Mouse (Mus musculus): ENCODE measurements at regions not wholly inside any gene's neighbourhood (a gene's known extent, or its start where the extent isn't known, plus 50 kb on each side); places are given as distances from the start of the nearest gene placed in this dataset.

DNA sequence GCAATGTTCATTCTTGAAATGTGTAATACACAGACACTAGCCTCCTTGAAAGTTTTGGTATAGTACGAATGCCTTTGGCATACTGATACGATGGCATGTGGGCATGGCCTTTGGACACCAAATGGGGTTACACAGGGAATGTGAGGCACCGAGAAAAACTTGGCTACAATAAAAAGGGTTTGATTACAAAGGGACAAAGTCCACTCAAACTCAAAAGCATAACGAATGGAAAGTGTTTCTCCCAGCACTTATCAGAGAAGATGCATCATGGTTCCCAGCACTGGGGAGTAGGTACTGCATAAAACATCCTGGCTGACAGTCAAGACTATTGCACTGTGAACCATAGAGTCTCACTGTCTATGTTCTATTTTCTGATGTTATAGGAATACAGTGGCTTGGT is 597.0 kb downstream of the Tns3 start:
- Histone ChIP-seq H3K9ac (no peak overlapping the region), H3K9me3 (ENCODE audit: control insufficient read depth, low read length) (no peaks in the 10 kb centered on the region), H3K27ac (no peak overlapping the region), H3K27me3 (ENCODE audit: control insufficient read depth, insufficient read depth, low read length) (no peaks in the 10 kb centered on the region), H3K4me2 (replicated peaks) (no peak overlapping the region), H3K36me3 (replicated peaks; ENCODE audit: control insufficient read depth, insufficient read depth) (no peaks in the 10 kb centered on the region), H3K4me1 (replicated peaks; ENCODE audit: control insufficient read depth, insufficient read depth, low read length) (no peaks in the 10 kb centered on the region), H3K4me3 (replicated peaks; ENCODE audit: low read length) (no peak overlapping the region)
- WGBS = 91% methylated on average over 4 of the region's 4 CpGs
- ATAC-seq (ENCODE audit: low FRiP score) (no peak), DNase-seq (ENCODE audit: low spot score) (no peak)

DNA sequence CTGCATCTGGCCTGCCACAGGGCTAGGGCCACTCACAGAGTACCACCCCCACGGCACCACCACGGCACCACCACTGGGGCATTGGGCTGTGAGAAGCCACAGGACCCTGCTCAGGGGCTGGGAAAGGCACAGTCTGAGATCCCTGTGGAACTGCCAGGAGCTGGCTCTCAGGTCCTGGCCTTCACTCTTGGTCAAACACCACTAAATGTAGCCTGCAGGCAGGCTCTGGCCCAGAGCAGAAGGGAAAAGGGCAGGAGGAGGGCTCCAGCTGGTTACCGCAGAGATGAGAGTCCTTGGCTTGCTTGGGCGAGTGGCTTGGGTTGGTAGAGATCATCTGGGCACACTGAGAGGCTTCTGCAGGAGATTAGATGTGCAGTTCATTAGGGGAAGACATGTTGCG is 598.5 kb downstream of the Tns3 start:
- ATAC-seq (ENCODE audit: low FRiP score) (no peak), DNase-seq (ENCODE audit: low spot score) (no peak)
- Histone ChIP-seq H3K9ac (no peak overlapping the region), H3K4me1 (replicated peaks; ENCODE audit: control insufficient read depth, insufficient read depth, low read length) (no peaks in the 10 kb centered on the region), H3K4me2 (replicated peaks) (no peak overlapping the region), H3K36me3 (replicated peaks; ENCODE audit: control insufficient read depth, insufficient read depth) (no peaks in the 10 kb centered on the region), H3K9me3 (ENCODE audit: control insufficient read depth, low read length) (no peaks in the 10 kb centered on the region), H3K27ac (no peak overlapping the region), H3K27me3 (ENCODE audit: control insufficient read depth, insufficient read depth, low read length) (no peaks in the 10 kb centered on the region), H3K4me3 (replicated peaks; ENCODE audit: low read length) (no peak overlapping the region)
- WGBS = 91% methylated on average over 5 of the region's 5 CpGs

DNA sequence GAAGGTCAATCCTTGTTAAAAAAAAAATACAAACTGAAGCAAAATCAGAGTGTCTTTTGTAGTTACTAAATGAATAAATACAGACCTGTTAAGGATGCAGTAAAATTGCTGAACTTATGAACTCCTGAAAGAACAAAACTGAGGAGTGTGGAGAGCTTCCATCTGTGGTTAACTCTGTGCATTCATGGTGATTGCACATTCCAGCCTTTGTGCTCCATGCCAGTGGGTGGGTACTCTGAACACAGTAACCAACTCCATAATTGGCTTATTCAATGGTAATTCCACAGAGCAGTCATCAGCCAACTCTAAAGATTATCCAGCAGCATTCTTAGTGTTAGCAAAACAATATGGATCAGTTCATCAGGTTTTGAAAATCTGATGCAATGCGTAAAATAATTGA is 599.2 kb downstream of the Tns3 start:
- Histone ChIP-seq H3K9ac (no peak overlapping the region), H3K36me3 (replicated peaks; ENCODE audit: control insufficient read depth, insufficient read depth) (no peaks in the 10 kb centered on the region), H3K4me3 (replicated peaks; ENCODE audit: low read length) (no peak overlapping the region), H3K4me2 (replicated peaks) (no peak overlapping the region), H3K4me1 (replicated peaks; ENCODE audit: control insufficient read depth, insufficient read depth, low read length) (no peaks in the 10 kb centered on the region), H3K9me3 (ENCODE audit: control insufficient read depth, low read length) (no peaks in the 10 kb centered on the region), H3K27ac (no peak overlapping the region), H3K27me3 (ENCODE audit: control insufficient read depth, insufficient read depth, low read length) (no peaks in the 10 kb centered on the region)
- no peak for DNase-seq (ENCODE audit: low spot score)
- 96% methylated on average over 1 of the region's 1 CpGs for WGBS
- no peak for ATAC-seq (ENCODE audit: low FRiP score)

DNA sequence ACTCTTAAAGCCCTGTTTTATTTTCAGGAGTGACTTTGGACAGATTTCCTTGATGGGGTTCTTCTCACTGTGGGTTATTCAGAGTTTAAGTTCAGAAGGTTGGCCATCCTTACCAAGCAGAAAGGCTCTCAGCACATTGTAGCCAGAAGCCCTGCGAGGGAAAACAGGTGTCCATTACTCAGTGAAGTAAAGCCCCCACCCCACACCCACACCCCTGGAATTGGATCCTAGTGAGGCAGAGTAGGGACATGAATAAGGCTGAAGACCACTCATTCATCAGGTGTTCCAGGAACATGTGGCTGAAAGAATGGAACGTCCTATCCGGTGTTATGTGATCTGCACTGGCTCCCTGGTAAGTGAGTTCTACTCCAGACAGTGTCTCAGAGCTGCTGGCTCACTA is 602.3 kb downstream of the Tns3 start:
- 91% methylated on average over 3 of the region's 3 CpGs for WGBS
- ATAC-seq (ENCODE audit: low FRiP score) (no peak), DNase-seq (ENCODE audit: low spot score) (no peak)
- H3K36me3 ChIP-seq (replicated peaks; ENCODE audit: control insufficient read depth, insufficient read depth) = no peaks in the 10 kb centered on the region
- H3K4me1 ChIP-seq (replicated peaks; ENCODE audit: control insufficient read depth, insufficient read depth, low read length) = no peaks in the 10 kb centered on the region
- no peak overlapping the region for H3K4me2 ChIP-seq (replicated peaks)
- no peaks in the 10 kb centered on the region for H3K9me3 ChIP-seq (ENCODE audit: control insufficient read depth, low read length)
- H3K9ac ChIP-seq = no peak overlapping the region
- H3K4me3 ChIP-seq (replicated peaks; ENCODE audit: low read length) = no peak overlapping the region
- H3K27ac ChIP-seq = no peak overlapping the region
- no peaks in the 10 kb centered on the region for H3K27me3 ChIP-seq (ENCODE audit: control insufficient read depth, insufficient read depth, low read length)

DNA sequence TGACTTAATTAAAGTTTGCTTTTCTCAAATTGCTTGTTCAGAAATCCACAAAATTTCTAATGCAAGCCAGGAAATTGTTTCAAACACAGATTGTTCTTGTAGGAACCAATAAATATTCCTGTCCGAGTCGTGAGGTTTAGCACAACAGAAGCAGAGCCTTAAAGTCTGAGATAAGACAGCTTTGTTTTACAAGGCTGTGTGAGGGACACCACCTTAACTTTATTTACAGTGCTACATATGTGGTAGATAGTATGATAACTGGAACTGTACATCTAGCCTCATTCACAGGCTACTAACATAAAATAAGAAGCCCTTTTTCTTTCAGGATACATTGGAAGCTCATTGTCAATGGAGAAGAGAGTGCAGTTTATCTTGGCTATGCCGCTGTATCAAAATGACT is 602.8 kb downstream of the Tns3 start:
- DNase-seq (ENCODE audit: low spot score) = no peak
- H3K4me2 ChIP-seq (replicated peaks) = no peak overlapping the region
- H3K9me3 ChIP-seq (ENCODE audit: control insufficient read depth, low read length) = no peaks in the 10 kb centered on the region
- H3K27me3 ChIP-seq (ENCODE audit: control insufficient read depth, insufficient read depth, low read length) = no peaks in the 10 kb centered on the region
- H3K36me3 ChIP-seq (replicated peaks; ENCODE audit: control insufficient read depth, insufficient read depth) = no peaks in the 10 kb centered on the region
- no peak overlapping the region for H3K27ac ChIP-seq
- H3K4me3 ChIP-seq (replicated peaks; ENCODE audit: low read length) = no peak overlapping the region
- no peaks in the 10 kb centered on the region for H3K4me1 ChIP-seq (replicated peaks; ENCODE audit: control insufficient read depth, insufficient read depth, low read length)
- no peak for ATAC-seq (ENCODE audit: low FRiP score)
- no peak overlapping the region for H3K9ac ChIP-seq
- 93% methylated on average over 3 of the region's 3 CpGs for WGBS

DNA sequence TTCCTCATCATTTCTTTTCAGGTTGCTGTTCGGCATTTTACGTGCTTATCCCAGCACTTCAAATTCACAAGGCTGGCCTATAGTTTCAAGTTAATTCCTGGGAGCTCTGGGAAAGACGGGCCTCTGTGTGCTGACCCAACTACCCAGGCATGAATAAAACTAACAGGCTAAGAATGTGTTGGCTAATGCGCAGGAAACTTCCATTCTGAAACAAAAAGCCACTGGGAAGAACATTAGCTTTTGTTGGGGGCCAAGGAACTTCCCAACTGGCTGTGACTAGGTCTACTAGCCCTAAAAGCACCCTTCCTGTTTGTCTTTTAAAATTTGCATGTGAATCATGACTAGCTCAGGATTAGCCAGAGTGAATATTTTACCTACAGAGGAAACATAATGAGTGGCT is 612.8 kb downstream of the Tns3 start:
- 28% methylated on average over 4 of the region's 4 CpGs for WGBS
- no peak overlapping the region for H3K9ac ChIP-seq
- no peak for DNase-seq (ENCODE audit: low spot score)

DNA sequence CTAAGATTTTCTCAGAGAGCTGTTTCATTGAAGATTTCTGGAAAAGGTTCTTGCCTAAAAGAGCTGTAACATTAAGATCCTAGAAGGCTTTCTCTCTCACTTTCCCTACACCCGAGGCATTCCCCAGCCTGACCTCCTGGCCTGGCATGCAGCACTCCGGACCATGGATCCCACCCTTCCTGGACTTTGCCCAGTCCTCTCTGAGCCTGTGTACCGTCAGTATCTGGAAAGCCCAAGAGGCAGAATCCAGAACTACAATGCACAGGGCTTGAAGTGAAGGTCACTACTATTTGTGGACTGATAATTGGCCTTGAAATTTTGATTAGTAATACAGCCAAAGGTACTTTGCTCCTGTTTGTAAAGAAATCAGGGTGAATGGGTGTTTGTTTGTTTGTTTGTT is 619.2 kb downstream of the Tns3 start:
- WGBS = 90% methylated on average over 3 of the region's 3 CpGs
- H3K4me1 ChIP-seq (replicated peaks; ENCODE audit: control insufficient read depth, insufficient read depth, low read length) = no peaks in the 10 kb centered on the region

More for the DNA sequence above, 612.8 kb downstream of the Tns3 start:
- H3K27me3 ChIP-seq (ENCODE audit: control insufficient read depth, insufficient read depth, low read length) = no peaks in the 10 kb centered on the region
- no peak for ATAC-seq (ENCODE audit: low FRiP score)
- no peak overlapping the region for H3K4me2 ChIP-seq (replicated peaks)
- H3K9me3 ChIP-seq (ENCODE audit: control insufficient read depth, low read length) = no peaks in the 10 kb centered on the region
- H3K27ac ChIP-seq = no peak overlapping the region
- H3K36me3 ChIP-seq (replicated peaks; ENCODE audit: control insufficient read depth, insufficient read depth) = no peaks in the 10 kb centered on the region
- no peak overlapping the region for H3K4me3 ChIP-seq (replicated peaks; ENCODE audit: low read length)
- H3K4me1 ChIP-seq (replicated peaks; ENCODE audit: control insufficient read depth, insufficient read depth, low read length) = no peaks in the 10 kb centered on the region

DNA sequence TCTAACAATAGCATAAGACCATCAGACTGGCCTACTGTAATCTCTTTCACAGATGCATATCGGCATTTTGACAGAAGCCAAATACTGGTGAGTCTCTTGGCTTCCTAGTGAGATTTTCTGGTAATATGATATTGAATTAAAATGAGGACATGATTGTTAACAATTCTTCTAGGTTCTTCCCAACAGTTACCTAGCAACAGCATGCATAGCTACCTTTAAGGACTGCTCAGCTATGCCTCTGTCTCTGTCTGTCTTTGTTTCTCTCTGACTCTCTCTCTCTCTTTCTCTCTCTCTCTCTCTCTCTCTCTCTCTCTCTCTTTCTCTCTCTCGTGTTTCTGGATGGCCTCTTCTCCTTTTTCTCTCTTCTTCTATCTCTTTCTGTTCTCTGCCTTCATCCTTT is 634.2 kb downstream of the Tns3 start:
- no peak for ATAC-seq (ENCODE audit: low FRiP score)
- 66% methylated on average over 2 of the region's 2 CpGs for WGBS

More for the DNA sequence above, 619.2 kb downstream of the Tns3 start:
- H3K36me3 ChIP-seq (replicated peaks; ENCODE audit: control insufficient read depth, insufficient read depth) = no peaks in the 10 kb centered on the region
- H3K4me3 ChIP-seq (replicated peaks; ENCODE audit: low read length) = no peak overlapping the region
- no peak overlapping the region for H3K4me2 ChIP-seq (replicated peaks)
- DNase-seq (ENCODE audit: low spot score) (no peak), ATAC-seq (ENCODE audit: low FRiP score) (no peak)
- H3K27ac ChIP-seq = no peak overlapping the region
- H3K27me3 ChIP-seq (ENCODE audit: control insufficient read depth, insufficient read depth, low read length) = no peaks in the 10 kb centered on the region
- H3K9me3 ChIP-seq (ENCODE audit: control insufficient read depth, low read length) = no peaks in the 10 kb centered on the region
- no peak overlapping the region for H3K9ac ChIP-seq

DNA sequence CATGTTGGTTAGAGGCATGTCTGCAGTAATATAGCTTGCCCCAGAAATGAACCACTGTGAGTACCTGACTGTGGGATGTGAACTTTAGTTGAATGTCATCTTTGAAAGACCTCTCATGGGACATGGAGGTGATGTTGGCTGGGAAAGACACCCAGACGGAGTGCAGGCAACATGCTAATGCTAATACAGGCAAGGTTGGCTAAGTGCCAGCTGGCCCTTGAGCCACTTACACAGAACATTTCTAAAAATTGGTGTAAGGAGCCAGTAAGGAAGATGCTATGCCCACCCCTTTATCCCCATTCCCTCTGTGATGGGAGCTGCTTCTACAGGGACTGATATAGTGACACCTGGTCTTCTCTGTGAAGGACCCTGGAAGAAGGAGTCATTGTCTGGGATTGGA is 656.5 kb downstream of the Tns3 start:
- ATAC-seq (ENCODE audit: low FRiP score) = no peak

More for the DNA sequence above, 634.2 kb downstream of the Tns3 start:
- no peaks in the 10 kb centered on the region for H3K36me3 ChIP-seq (replicated peaks; ENCODE audit: control insufficient read depth, insufficient read depth)
- no peaks in the 10 kb centered on the region for H3K9me3 ChIP-seq (ENCODE audit: control insufficient read depth, low read length)
- H3K4me3 ChIP-seq (replicated peaks; ENCODE audit: low read length) = no peak overlapping the region
- H3K4me1 ChIP-seq (replicated peaks; ENCODE audit: control insufficient read depth, insufficient read depth, low read length) = no peaks in the 10 kb centered on the region
- H3K27me3 ChIP-seq (ENCODE audit: control insufficient read depth, insufficient read depth, low read length) = no peaks in the 10 kb centered on the region
- no peak for DNase-seq (ENCODE audit: low spot score)
- no peak overlapping the region for H3K9ac ChIP-seq
- no peak overlapping the region for H3K4me2 ChIP-seq (replicated peaks)
- H3K27ac ChIP-seq = no peak overlapping the region

DNA sequence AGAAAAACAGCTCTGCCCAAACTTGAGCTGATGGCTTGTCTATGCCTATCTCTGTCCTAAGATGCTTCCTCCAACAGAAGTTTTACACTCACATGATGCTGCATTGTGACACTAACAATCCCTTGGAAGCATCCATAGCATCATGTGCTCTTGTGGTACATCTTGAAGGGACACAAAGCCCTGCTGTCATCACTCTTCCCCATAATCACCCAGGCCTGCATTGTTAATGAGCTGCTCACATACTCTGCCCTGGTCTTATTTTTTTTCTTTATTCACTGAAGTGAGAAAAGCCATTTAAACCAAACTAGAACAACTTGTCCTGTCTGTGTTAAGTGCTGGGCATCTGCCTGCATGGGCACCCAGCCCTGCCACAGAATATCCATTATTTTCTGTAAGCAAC is 683.3 kb downstream of the Tns3 start:
- H3K4me2 ChIP-seq (replicated peaks) = no peak overlapping the region
- DNase-seq (ENCODE audit: low spot score) (no peak), ATAC-seq (ENCODE audit: low FRiP score) (no peak)
- no peaks in the 10 kb centered on the region for H3K9me3 ChIP-seq (ENCODE audit: control insufficient read depth, low read length)
- no peak overlapping the region for H3K27ac ChIP-seq
- no peaks in the 10 kb centered on the region for H3K4me1 ChIP-seq (replicated peaks; ENCODE audit: control insufficient read depth, insufficient read depth, low read length)
- H3K9ac ChIP-seq = no peak overlapping the region
- H3K4me3 ChIP-seq (replicated peaks; ENCODE audit: low read length) = no peak overlapping the region
- no peaks in the 10 kb centered on the region for H3K27me3 ChIP-seq (ENCODE audit: control insufficient read depth, insufficient read depth, low read length)
- H3K36me3 ChIP-seq (replicated peaks; ENCODE audit: control insufficient read depth, insufficient read depth) = no peaks in the 10 kb centered on the region

More for the DNA sequence above, 656.5 kb downstream of the Tns3 start:
- no peak overlapping the region for H3K4me3 ChIP-seq (replicated peaks; ENCODE audit: low read length)
- no peaks in the 10 kb centered on the region for H3K4me1 ChIP-seq (replicated peaks; ENCODE audit: control insufficient read depth, insufficient read depth, low read length)
- no peaks in the 10 kb centered on the region for H3K36me3 ChIP-seq (replicated peaks; ENCODE audit: control insufficient read depth, insufficient read depth)
- H3K9ac ChIP-seq = no peak overlapping the region
- H3K4me2 ChIP-seq (replicated peaks) = no peak overlapping the region
- 71% methylated on average over 1 of the region's 1 CpGs for WGBS
- no peak for DNase-seq (ENCODE audit: low spot score)
- H3K9me3 ChIP-seq (ENCODE audit: control insufficient read depth, low read length) = no peaks in the 10 kb centered on the region
- H3K27me3 ChIP-seq (ENCODE audit: control insufficient read depth, insufficient read depth, low read length) = no peaks in the 10 kb centered on the region
- H3K27ac ChIP-seq = no peak overlapping the region

All from hindbrain, embryonic 14.5 days (tissue).